Mouse (Mus musculus) spleen, postnatal 36 days (tissue): ENCODE data around the gene Wdr45.

Experiments used
- DNase-seq, 2 experiments: peaks; one replicate each; pipeline ENCODE4 v3.0.0; 2022; ENCODE audit warnings: low spot score in 2 of 2, mixed read lengths in 1 of 2

The Wdr45 gene

GRCm38 (mm10) chrX:7721514-7722281 is 7.6 kb downstream of the Wdr45 start, which contains the start of gene Gm45208:
Gene Gm45208, plus strand, starts transcription at chrX:7722245.
- peak; percentile 67 to 78 for DNase-seq

- DNase-seq: no peak
Measured at GRCm38 (mm10) chrX:7722282-7722611, 8.1 kb downstream of the Wdr45 start.

GRCm38 (mm10) chrX:7722691-7723090 is 8.6 kb downstream of the Wdr45 start:
- no peak for DNase-seq

GRCm38 (mm10) chrX:7724135-7724534 is 10.0 kb downstream of the Wdr45 start:
- no peak for DNase-seq

DNA sequence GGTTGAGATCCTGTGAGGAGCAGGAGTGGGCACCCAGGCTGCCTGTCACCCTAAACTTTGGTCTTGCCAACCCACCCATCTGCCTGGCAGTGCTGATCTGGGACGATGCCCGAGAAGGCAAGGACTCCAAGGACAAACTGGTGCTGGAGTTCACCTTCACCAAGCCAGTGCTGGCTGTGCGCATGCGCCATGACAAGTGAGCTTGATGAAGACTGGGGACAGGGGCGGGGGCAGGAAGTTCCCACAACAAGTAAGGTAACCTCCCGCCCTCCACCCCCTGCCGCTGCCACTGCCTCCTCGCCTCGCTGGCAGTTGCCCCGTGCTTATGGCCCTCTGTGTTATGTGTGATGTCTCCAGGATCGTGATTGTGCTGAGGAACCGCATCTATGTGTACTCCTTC is 11.7 kb downstream of the Wdr45 start:
- DNase-seq: no peak

GRCm38 (mm10) chrX:7727176-7727575 is 13.0 kb downstream of the Wdr45 start:
- no peak for DNase-seq

DNA sequence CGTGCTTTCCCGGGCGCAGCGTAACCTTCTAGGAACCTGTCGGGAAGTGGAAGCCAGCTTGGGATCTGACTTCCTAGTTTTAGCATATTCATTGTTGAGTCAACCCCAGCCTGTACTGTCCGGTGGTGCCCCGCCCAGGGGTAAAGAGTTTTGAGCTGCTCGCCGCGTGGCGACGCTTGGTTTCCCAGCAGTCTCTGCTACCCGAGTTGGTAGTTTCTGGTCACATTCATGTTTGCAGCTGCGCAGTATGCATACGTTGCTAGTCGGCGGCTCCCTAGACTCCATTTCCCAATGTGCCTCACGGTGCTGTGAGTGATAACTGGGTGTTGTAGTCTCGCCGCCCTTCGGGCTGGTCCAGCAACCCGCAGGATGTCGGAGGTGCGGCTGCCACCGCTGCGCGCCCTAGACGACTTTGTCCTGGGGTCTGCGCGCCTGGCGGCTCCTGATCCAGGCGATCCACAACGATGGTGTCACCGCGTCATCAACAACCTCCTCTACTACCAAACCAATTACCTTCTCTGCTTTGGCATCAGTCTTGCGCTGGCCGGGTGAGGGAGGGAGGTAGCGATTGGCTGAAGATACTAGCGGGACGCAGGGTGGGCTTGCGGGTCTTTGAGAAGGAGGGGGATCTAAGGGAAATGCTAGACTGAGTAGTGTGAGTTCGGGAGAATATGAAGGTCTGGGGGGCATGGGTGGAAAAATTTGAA is 14.2 kb downstream of the Wdr45 start, which contains the start of gene Praf2:
Praf2 (plus strand) TSS at position 225 of the 707 bp plus-strand sequence.
- DNase-seq: peak; percentile 84 to 87

DNA sequence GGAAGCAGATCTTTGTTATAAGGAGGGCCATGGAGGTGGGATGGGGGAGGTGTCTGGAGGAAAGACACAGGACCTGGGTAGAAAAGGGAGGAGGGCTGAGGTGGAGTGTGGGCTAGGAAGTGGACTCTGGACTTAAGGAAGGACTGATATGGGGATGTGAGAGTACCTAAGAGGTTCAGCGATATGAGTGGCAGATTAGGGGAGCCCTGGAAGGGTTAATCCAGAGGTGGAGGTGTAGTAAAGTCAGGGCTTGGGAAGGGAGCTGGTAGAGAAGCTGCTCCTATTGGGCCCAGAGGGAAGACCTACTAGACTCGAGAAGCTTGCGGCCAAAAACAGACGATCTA is 14.8 kb downstream of the Wdr45 start:
- no peak for DNase-seq

DNA sequence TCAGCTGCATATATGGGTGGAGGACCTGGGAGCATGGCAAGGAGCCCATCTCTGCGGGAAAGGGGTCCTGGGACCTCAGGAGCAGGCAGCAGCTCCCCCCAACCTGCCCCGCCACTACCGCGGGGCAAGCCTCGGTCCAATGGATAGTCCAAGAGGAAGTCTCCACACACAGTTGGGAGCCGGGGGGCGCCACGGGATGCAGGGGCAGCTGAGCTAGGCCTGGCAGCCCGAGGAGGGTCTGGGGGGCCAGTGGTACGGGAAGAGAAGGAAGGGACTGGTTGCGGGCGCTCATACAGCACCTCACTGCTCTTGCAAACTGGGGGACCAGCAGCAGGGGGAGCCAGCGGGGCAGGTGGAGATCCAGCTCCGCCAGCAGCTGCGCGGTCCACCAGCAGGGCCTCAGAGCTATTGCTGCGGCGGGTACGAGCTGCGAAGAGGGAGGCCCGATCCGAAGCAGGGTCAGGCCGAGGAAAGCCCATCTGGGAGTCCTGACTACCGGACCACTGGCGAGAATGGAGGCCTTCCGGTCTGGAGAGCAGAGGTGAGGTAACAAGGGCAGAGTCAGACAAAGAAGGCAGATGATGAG is 19.5 kb downstream of the Wdr45 start:
- DNase-seq: peak; percentile 71 to 72

DNA sequence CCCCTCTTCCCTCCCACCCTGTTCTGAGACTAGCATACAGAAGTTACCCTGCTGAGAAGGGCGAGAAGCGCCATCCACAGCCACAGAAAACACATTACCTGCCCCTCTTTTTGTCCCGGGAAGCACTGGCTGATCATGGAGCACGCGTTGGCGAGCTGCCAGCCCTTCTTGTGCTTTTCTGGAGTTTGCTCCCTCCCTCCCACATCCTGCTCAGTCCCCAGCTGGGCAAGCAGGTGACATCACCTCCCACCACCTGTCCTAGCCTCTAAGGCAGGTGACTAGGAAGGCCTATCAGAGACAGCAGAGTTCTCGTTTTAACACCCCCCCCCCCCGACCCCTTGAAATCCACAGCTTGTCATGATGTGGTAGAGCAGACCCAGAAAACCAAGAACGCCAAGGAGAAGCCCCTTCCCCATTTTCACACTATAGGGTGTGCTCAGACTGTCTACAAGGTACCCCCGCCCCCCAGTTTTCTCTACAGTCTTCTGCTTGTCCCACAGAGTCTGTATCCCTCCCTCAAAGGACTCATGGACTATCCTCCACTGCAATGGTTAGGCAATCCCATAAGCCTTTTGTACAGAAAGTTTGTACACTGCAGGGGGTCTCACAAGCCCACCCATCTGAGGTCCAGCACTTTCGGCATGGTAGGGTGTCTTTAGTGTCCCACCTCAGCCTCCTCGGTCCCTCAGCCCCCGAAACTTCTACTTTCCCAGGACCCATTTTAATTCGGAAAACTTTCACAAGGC is 25.4 kb downstream of the Wdr45 start:
- no peak for DNase-seq

- DNase-seq: no peak
Measured at GRCm38 (mm10) chrX:7740082-7740819, 26.1 kb downstream of the Wdr45 start.

DNA sequence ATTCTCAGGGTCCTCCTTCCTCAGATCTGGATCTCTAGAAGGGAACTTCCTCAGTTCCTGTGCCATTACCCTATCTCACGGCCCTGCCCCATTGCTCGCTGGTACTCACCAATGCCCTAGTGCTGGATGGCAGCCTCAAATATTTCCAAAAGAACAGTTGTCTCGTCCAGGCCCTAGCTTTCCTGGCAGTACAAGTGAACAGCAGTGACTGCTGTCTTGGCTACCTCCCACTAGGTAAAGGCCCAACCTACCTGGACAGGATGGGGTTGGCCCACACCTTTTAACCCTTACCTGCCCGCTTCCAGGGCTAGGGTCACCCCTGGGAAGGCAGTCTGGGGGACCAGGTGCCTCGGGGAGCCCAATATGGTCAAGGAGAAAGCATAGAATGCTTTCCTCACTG is 27.0 kb downstream of the Wdr45 start:
- no peak for DNase-seq

- DNase-seq: no peak
Measured at GRCm38 (mm10) chrX:7743470-7743869, 29.3 kb downstream of the Wdr45 start.

GRCm38 (mm10) chrX:7744940-7745339 is 30.8 kb downstream of the Wdr45 start:
- no peak for DNase-seq

- DNase-seq: no peak
Measured at GRCm38 (mm10) chrX:7745429-7745828, 31.3 kb downstream of the Wdr45 start.

DNA sequence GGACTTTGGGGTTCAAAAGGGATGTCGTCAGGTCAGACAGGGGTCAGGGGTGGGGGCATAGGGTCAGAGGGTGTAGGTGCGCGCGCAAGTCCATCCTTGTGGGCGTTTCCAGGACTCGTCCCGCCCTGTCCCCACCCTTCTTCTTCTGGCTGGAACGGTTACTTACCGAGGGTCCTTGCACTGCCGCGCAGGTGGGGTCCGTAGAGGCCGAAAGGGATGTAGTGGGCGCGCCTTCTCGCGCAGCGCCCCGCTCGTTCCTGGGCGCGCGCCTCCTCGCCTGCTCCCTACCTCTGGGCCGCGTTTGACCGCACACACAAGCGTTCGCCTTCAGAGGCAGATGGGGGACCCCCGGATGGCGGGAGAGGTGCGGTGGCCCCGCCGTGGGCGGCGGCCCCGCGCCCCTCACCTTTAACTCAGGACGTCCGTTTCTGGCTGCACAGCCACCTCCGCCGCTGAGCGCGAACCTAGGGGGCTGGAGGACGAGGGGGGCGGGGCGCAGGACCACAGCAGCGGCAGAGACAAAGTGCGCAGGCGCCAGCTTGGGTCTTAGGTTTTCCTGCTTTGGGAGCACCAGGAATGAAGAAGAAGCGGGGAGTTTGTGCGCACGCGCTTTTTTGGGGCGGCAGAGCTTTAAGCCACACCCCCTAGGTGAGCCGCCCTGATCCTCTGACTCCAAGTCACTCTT is 36.4 kb downstream of the Wdr45 start, which contains the start of gene Ccdc120:
Ccdc120 (minus strand) TSS at position 474 of the 685 bp plus-strand sequence.
- DNase-seq: no peak

- DNase-seq: peak in 1 of 2 experiments; percentile 31
Measured at GRCm38 (mm10) chrX:7753627-7754026, 39.5 kb downstream of the Wdr45 start.

DNA sequence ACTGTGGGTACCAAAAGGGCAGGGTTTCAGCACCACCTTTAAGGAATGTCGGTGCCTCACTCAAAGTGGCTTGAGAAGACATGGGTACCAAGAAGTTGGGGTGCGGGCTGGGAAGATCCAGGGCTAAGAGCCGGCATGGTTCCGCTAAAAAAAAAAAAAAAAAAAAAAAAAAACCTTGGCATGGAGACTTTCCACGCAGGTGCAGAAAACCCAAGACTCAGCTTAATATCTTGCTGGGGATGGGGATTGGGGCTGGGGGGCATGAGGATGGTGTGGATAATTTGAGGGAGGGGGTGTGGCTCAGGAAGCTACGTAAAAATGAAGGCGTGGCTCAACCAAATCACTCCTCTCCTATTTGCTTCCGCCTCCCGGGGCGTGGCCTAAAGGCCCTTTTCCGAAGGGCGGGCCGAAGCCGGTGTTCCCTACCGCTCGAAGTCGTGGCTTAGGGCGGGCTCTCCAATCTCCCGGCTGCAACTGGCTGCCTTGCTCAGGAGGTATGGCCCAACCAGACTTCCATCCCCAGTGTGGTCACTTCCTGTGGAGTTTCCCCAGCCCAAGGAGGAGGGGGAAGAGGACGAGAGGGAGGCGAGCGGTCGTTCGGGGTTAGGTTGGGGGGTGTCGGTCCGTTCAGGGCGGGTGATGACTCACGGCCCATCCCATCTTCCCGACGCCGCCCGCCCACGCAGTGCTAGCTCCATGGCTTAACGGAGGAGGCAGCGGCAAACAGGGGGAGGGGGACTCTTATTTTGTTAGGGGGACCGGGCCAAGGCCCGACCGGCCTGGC is 48.2 kb downstream of the Wdr45 start, which contains the start of gene Tfe3:
Tfe3 (plus strand) TSS at position 424 of the 784 bp plus-strand sequence.
- DNase-seq: peak; percentile 88 to 93

- no peak for DNase-seq
Measured at GRCm38 (mm10) chrX:7762921-7763197, 48.7 kb downstream of the Wdr45 start.
